Mouse (Mus musculus) hindbrain, embryonic 16.5 days (tissue): ENCODE measurements around the gene AW209491. TPM values are rescaled to one million over a fixed set of nuclear protein-coding genes. Genes with fewer than 3 reads are reported as not detected.

ENCODE experiments used
- ATAC-seq: fragments of 200-750 bp; cut with Nextera tagmentation; 2 replicates; pipeline ENCODE4 v1.8.0; 2017; ENCODE audit warnings: moderate TSS enrichment, moderate library complexity
- H3K27ac ChIP-seq: fragments of 300-500 bp; sonication (generic); 2 replicates; pipeline ENCODE4 v1.5.1; 2014; ENCODE audit warnings: low read depth, mild to moderate bottlenecking, control low read depth, low read length, moderate library complexity
- H3K27me3 ChIP-seq: fragments of 300-500 bp; sonication (generic); replicated peaks from 2 replicates; pipeline ENCODE4 v1.6.1; 2014; ENCODE audit warnings: low read length; ENCODE audit not compliant: control insufficient read depth, insufficient read depth
- H3K36me3 ChIP-seq: fragments of 300-500 bp; sonication (generic); 2 replicates; pipeline ENCODE4 v1.6.1; 2014; ENCODE audit warnings: mild to moderate bottlenecking, low read length, moderate library complexity, mixed read lengths; ENCODE audit not compliant: control insufficient read depth, insufficient read depth
- H3K4me1 ChIP-seq: fragments of 300-500 bp; sonication (generic); 2 replicates; pipeline ENCODE4 v1.6.1; 2014; ENCODE audit warnings: low read depth, low read length; ENCODE audit not compliant: control insufficient read depth, insufficient read depth
- H3K4me2 ChIP-seq: fragments of 300-500 bp; sonication (generic); 2 replicates; pipeline ENCODE4 v1.6.1; 2014; ENCODE audit warnings: mild to moderate bottlenecking, low read length, control low read depth, moderate library complexity
- H3K4me3 ChIP-seq: fragments of 300-500 bp; sonication (generic); 2 replicates; pipeline ENCODE4 v1.5.1; 2014; ENCODE audit warnings: mild to moderate bottlenecking, low read length, control low read depth, moderate library complexity
- H3K9ac ChIP-seq: fragments of 300-500 bp; sonication (generic); 2 replicates; pipeline ENCODE4 v1.6.1; 2014; ENCODE audit warnings: low read depth, mild to moderate bottlenecking, control low read depth, low read length, moderate library complexity
- H3K9me3 ChIP-seq: fragments of 300-500 bp; sonication (generic); 2 replicates; pipeline ENCODE4 v1.6.1; 2014; ENCODE audit warnings: mild to moderate bottlenecking, low read length, moderate library complexity; ENCODE audit not compliant: control insufficient read depth
- WGBS: fragments of 180-500 bp; shearing (Covaris S2); extraction: QIAGEN DNeasy Blood & Tissue Kit; methylation state at CpG from one replicate; pipeline ENCODE4 v1.1.7; 2014; 5-methylcytosine and 5-hydroxymethylcytosine counted together
- polyA plus RNA-seq: library from polyadenylated mRNA; unstranded; fragments of >200 nt; fragmentation: Nextera tagmentation; extraction: Ambion mirVana; gene quantifications from 2 replicates; pipeline ENCODE4 v1.2.1, GENCODE M21; 2015

Gene AW209491
- polyA plus RNA-seq, 1 experiment from 2014 or later = 47.6 TPM

GRCm38 (mm10) chr13:14649301-14649700, 19.3 kb downstream of the AW209491 start:
- Histone ChIP-seq H3K36me3 (no peaks in the 10 kb centered on the region), H3K4me3 (no peak overlapping the region), H3K27me3 (no peaks in the 10 kb centered on the region), H3K4me2 (no peak overlapping the region), H3K4me1 (no peaks in the 10 kb centered on the region), H3K9me3 (no peaks in the 10 kb centered on the region), H3K9ac (no peak overlapping the region), H3K27ac (no peak overlapping the region)
- WGBS = 17% methylated on average over 1 of the region's 1 CpGs
- ATAC-seq = peak; percentile 77; the same call in 1 of the 2 replicates

GRCm38 (mm10) chr13:14667107-14667506, 37.2 kb downstream of the AW209491 start:
- Histone ChIP-seq H3K27me3 (no peaks in the 10 kb centered on the region), H3K27ac (no peak overlapping the region), H3K36me3 (no peaks in the 10 kb centered on the region), H3K4me2 (no peak overlapping the region), H3K9me3 (no peaks in the 10 kb centered on the region), H3K4me3 (no peak overlapping the region), H3K9ac (no peak overlapping the region), H3K4me1 (no peaks in the 10 kb centered on the region)
- WGBS = 91% methylated on average over 4 of the region's 4 CpGs
- ATAC-seq = no peak

GRCm38 (mm10) chr13:14670342-14670741, 40.4 kb downstream of the AW209491 start:
- Histone ChIP-seq H3K9me3 (no peaks in the 10 kb centered on the region), H3K27me3 (no peaks in the 10 kb centered on the region), H3K4me1 (no peaks in the 10 kb centered on the region), H3K27ac (no peak overlapping the region), H3K4me2 (no peak overlapping the region), H3K4me3 (no peak overlapping the region), H3K36me3 (no peaks in the 10 kb centered on the region), H3K9ac (no peak overlapping the region)
- WGBS = 15% methylated on average over 2 of the region's 2 CpGs
- ATAC-seq = peak; percentile 78

Other genes starting within 250 kb of the AW209491 start
- 37.9 and 38.9 TPM in 2 replicates for gene Hecw1, start 106.9 kb upstream of the AW209491 start, polyA plus RNA-seq
- gene Mrpl32, start 17.0 kb upstream of the AW209491 start, polyA plus RNA-seq = 93.0 and 100 TPM in 2 replicates
- gene Psma2, start 16.9 kb upstream of the AW209491 start, polyA plus RNA-seq = 165 and 175 TPM in 2 replicates